Mouse (Mus musculus): ENCODE results near the gene Tnr. TPM values are rescaled to one million over a fixed set of nuclear protein-coding genes. Genes with fewer than 3 reads are reported as not detected.
A peak's percentile ranks its signal among the peaks of the same experiment; 100 is the strongest.

The Tnr gene
- polyA plus RNA-seq, 1 experiment from 2014 or later, result 0.50 TPM

GRCm38 (mm10) chr1:159899991-159900390 lies 376.4 kb downstream of the Tnr start:
- Histone ChIP-seq H3K27ac (replicated peaks) (no peak overlapping the region), H3K27me3 (no peaks in the 10 kb centered on the region), H3K4me3 (no peak overlapping the region), H3K9ac (replicated peaks) (no peak overlapping the region), H3K36me3 (no peaks in the 10 kb centered on the region), H3K4me1 (peaks cover 16% of the 10 kb centered on the region), H3K9me3 (no peaks in the 10 kb centered on the region), H3K4me2 (replicated peaks) (no peak overlapping the region)
- no peak for ATAC-seq (ENCODE audit: low FRiP score, low read depth)
- 83% methylated on average over 3 of the region's 3 CpGs for WGBS

- no peak overlapping the region for H3K9ac ChIP-seq (replicated peaks)
- H3K27me3 ChIP-seq, result no peaks in the 10 kb centered on the region
- no peak overlapping the region for H3K4me3 ChIP-seq
- no peaks in the 10 kb centered on the region for H3K36me3 ChIP-seq
- no peak for ATAC-seq (ENCODE audit: low FRiP score, low read depth)
- 62% methylated on average over 3 of the region's 3 CpGs for WGBS
- H3K4me2 ChIP-seq (replicated peaks), result no peak overlapping the region
- peaks cover 16% of the 10 kb centered on the region for H3K4me1 ChIP-seq
- no peaks in the 10 kb centered on the region for H3K9me3 ChIP-seq
- no peak overlapping the region for H3K27ac ChIP-seq (replicated peaks)
Measured at GRCm38 (mm10) chr1:159900639-159901038, 377.1 kb downstream of the Tnr start.

- 27% methylated on average over 7 of the region's 7 CpGs for WGBS
- peak; percentile 84 for ATAC-seq (ENCODE audit: low FRiP score, low read depth)
- Histone ChIP-seq H3K36me3 (no peaks in the 10 kb centered on the region), H3K9me3 (no peaks in the 10 kb centered on the region), H3K27ac (replicated peaks) (peak overlapping the region; percentile 39), H3K4me3 (no peak overlapping the region), H3K27me3 (no peaks in the 10 kb centered on the region), H3K4me2 (replicated peaks) (no peak overlapping the region), H3K9ac (replicated peaks) (no peak overlapping the region), H3K4me1 (peaks cover 16% of the 10 kb centered on the region)
Measured at GRCm38 (mm10) chr1:159901366-159902119, 378.0 kb downstream of the Tnr start.

GRCm38 (mm10) chr1:159902120-159902497 lies 378.5 kb downstream of the Tnr start:
- H3K36me3 ChIP-seq, result no peaks in the 10 kb centered on the region
- no peak overlapping the region for H3K27ac ChIP-seq (replicated peaks)
- WGBS, result 85% methylated on average over 4 of the region's 4 CpGs
- no peaks in the 10 kb centered on the region for H3K9me3 ChIP-seq
- no peak for ATAC-seq (ENCODE audit: low FRiP score, low read depth)
- no peak overlapping the region for H3K4me2 ChIP-seq (replicated peaks)
- H3K4me3 ChIP-seq, result no peak overlapping the region
- peaks cover 16% of the 10 kb centered on the region for H3K4me1 ChIP-seq
- H3K9ac ChIP-seq (replicated peaks), result no peak overlapping the region
- H3K27me3 ChIP-seq, result no peaks in the 10 kb centered on the region

DNA sequence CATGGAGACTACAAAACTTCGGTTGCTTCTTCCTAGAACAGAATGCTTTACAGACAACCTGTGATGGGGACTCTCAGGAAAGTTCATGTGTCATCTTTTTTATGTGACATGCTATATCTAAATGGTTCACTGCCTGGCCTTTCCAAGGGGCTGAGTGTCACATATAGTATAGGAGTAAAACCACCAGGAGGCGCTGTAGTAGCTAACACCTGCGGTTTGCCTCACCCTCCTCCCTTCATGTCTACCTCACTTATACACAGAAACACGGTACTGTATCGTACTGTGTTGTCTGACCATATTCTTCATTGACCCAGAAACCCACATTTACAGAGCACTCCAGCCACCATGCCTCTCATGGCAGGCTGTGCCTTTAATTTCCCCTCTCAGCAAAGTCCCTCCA lies 387.4 kb downstream of the Tnr start:
- Histone ChIP-seq H3K27ac (replicated peaks) (no peak overlapping the region), H3K9ac (replicated peaks) (no peak overlapping the region), H3K4me2 (replicated peaks) (no peak overlapping the region), H3K9me3 (no peaks in the 10 kb centered on the region), H3K36me3 (no peaks in the 10 kb centered on the region), H3K4me1 (no peaks in the 10 kb centered on the region; the same call in 1 of the 2 replicates), H3K27me3 (no peaks in the 10 kb centered on the region), H3K4me3 (no peak overlapping the region)
- 40% methylated on average over 5 of the region's 5 CpGs for whole genome bisulfite sequencing
- no peak for ATAC-seq (ENCODE audit: low FRiP score, low read depth)

GRCm38 (mm10) chr1:159914726-159915125 lies 391.2 kb downstream of the Tnr start:
- no peak overlapping the region for H3K4me3 ChIP-seq
- no peaks in the 10 kb centered on the region; the same call in 1 of the 2 replicates for H3K4me1 ChIP-seq
- 0 out of 2 replicates have a peak, but pooled peaks have one; percentile 34 for ATAC-seq (ENCODE audit: low FRiP score, low read depth)
- no peaks in the 10 kb centered on the region for H3K27me3 ChIP-seq
- no peak overlapping the region for H3K9ac ChIP-seq (replicated peaks)
- no peaks in the 10 kb centered on the region for H3K9me3 ChIP-seq
- H3K36me3 ChIP-seq, result no peaks in the 10 kb centered on the region
- no peak overlapping the region for H3K4me2 ChIP-seq (replicated peaks)
- H3K27ac ChIP-seq (replicated peaks), result no peak overlapping the region

GRCm38 (mm10) chr1:159920571-159920970 lies 397.0 kb downstream of the Tnr start:
- Histone ChIP-seq H3K36me3 (no peaks in the 10 kb centered on the region), H3K4me1 (no peaks in the 10 kb centered on the region), H3K9ac (replicated peaks) (no peak overlapping the region), H3K27me3 (no peaks in the 10 kb centered on the region), H3K4me3 (no peak overlapping the region), H3K9me3 (no peaks in the 10 kb centered on the region), H3K27ac (replicated peaks) (no peak overlapping the region), H3K4me2 (replicated peaks) (no peak overlapping the region)
- 85% methylated on average over 2 of the region's 2 CpGs for WGBS
- ATAC-seq (ENCODE audit: low FRiP score, low read depth), result no peak

DNA sequence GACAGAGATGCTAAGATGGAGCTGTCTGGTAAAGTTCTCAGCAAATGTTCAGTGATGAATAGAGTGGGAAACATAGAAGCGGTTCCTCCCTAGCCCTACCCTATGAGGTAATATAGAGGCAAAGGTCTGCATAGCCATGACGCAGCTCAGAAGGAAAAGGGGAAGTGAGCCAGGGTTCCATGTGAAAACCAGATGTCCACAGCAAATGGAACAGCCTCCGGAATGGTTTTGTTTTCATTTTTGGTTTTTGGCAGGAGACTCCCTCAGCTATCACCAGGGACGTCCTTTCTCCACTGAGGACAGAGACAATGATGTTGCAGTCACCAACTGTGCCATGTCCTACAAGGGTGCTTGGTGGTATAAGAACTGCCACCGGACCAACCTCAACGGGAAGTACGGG lies 399.4 kb downstream of the Tnr start:
- no peak overlapping the region for H3K27ac ChIP-seq (replicated peaks)
- 91% methylated on average over 7 of the region's 7 CpGs for WGBS
- H3K27me3 ChIP-seq, result no peaks in the 10 kb centered on the region

DNA sequence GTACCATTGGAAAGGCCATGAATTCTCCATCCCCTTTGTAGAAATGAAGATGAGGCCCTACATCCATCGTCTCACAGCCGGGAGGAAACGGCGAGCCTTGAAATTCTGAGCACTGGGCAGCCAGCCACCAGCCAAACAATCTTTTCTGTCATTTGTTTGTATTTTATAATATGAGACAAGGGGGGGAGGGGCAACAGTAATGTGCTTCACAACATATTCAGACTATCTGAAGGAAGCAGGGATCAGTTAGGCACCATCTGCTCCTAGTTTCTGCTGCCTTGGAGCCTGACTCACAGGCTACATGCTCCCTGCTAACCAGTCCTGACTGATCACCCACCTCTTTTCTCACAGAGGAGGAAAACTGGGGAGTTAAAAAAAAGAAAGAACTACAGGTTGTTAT lies 400.5 kb downstream of the Tnr start:
- WGBS, result 92% methylated on average over 4 of the region's 4 CpGs
- no peak for ATAC-seq (ENCODE audit: low FRiP score, low read depth)

More for the DNA sequence above, 399.4 kb downstream of the Tnr start:
- Histone ChIP-seq H3K9ac (replicated peaks) (no peak overlapping the region), H3K36me3 (no peaks in the 10 kb centered on the region), H3K9me3 (no peaks in the 10 kb centered on the region), H3K4me2 (replicated peaks) (no peak overlapping the region), H3K4me3 (no peak overlapping the region), H3K4me1 (no peaks in the 10 kb centered on the region)
- ATAC-seq (ENCODE audit: low FRiP score, low read depth), result no peak

DNA sequence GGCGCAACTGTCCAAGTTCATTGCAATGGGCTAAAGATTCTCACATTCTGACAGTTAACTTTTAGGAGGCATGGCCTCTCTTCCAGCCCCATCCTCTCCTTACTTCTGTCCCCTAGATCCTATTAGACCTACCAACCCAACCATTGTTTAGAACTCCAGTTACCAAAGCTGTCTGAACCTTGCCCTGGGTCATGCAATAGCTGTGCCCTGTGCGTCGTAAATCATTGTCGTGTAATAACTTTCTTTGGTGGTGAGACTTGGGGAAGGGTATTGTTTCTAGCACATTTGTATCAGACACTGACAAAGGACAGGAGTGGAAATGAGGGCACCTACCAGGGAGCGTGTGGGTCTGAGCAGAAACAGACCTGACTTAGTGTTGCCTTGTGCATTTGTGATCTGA lies 401.1 kb downstream of the Tnr start:
- H3K9me3 ChIP-seq, result no peaks in the 10 kb centered on the region
- H3K9ac ChIP-seq (replicated peaks), result no peak overlapping the region
- no peak overlapping the region for H3K4me3 ChIP-seq
- H3K27me3 ChIP-seq, result no peaks in the 10 kb centered on the region
- 90% methylated on average over 5 of the region's 5 CpGs for WGBS
- H3K4me1 ChIP-seq, result no peaks in the 10 kb centered on the region
- H3K4me2 ChIP-seq (replicated peaks), result no peak overlapping the region
- no peak for ATAC-seq (ENCODE audit: low FRiP score, low read depth)
- H3K36me3 ChIP-seq, result no peaks in the 10 kb centered on the region
- no peak overlapping the region for H3K27ac ChIP-seq (replicated peaks)

More for the DNA sequence above, 400.5 kb downstream of the Tnr start:
- Histone ChIP-seq H3K27me3 (no peaks in the 10 kb centered on the region), H3K27ac (replicated peaks) (no peak overlapping the region), H3K4me2 (replicated peaks) (no peak overlapping the region), H3K4me3 (no peak overlapping the region), H3K9me3 (no peaks in the 10 kb centered on the region), H3K36me3 (no peaks in the 10 kb centered on the region), H3K4me1 (no peaks in the 10 kb centered on the region), H3K9ac (replicated peaks) (no peak overlapping the region)

DNA sequence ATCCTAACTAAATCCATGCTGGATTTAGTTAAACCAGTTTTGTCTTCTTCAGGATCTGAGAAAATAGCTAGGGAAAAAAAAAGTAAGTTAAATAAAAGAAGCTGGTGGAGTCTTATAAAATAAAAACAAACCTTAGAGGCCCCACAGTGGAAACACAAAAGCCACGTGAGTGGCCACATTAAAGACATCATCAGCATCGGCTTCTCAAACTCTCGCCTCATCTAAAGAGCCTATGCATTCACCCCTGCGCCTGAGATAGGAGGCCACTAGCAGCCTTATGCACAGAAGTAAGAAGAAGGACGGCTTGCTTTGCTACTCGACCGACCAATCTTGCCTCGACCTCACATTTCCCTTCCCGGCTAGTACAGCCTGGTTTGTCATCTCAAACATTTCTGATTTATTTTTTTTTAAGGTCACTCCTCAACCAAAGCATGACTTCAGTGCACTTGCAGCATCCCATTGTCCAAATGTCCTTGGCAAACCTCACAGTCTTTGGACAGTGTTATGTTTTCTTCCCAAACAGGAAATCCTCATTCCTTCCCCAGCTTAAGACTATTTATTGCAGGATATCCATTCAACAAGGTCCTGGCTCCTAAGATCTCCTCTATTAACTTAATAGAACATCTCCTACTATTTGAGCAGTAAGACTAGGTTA lies 405.2 kb downstream of the Tnr start:
- Histone ChIP-seq H3K4me2 (replicated peaks) (no peak overlapping the region), H3K27me3 (no peaks in the 10 kb centered on the region), H3K9ac (replicated peaks) (no peak overlapping the region), H3K27ac (replicated peaks) (no peak overlapping the region), H3K9me3 (no peaks in the 10 kb centered on the region), H3K4me1 (no peaks in the 10 kb centered on the region), H3K36me3 (no peaks in the 10 kb centered on the region), H3K4me3 (no peak overlapping the region)
- no peak for ATAC-seq (ENCODE audit: low FRiP score, low read depth)
- 87% methylated on average over 9 of the region's 9 CpGs for WGBS

- H3K4me3 ChIP-seq, result no peak overlapping the region
- no peaks in the 10 kb centered on the region for H3K4me1 ChIP-seq
- no peaks in the 10 kb centered on the region for H3K9me3 ChIP-seq
- H3K4me2 ChIP-seq (replicated peaks), result no peak overlapping the region
- no peak for ATAC-seq (ENCODE audit: low FRiP score, low read depth)
- no peaks in the 10 kb centered on the region for H3K27me3 ChIP-seq
- no peak overlapping the region for H3K9ac ChIP-seq (replicated peaks)
- no peaks in the 10 kb centered on the region for H3K36me3 ChIP-seq
- H3K27ac ChIP-seq (replicated peaks), result no peak overlapping the region
Measured at GRCm38 (mm10) chr1:159932092-159932491, 408.5 kb downstream of the Tnr start.
